Mouse (Mus musculus) embryonic facial prominence, embryonic 11.5 days (tissue): ENCODE measurements around the gene Hoxd4. TPM values are rescaled to one million over a fixed set of nuclear protein-coding genes. Genes with fewer than 3 reads are reported as not detected.
A peak's percentile ranks its signal among the peaks of the same experiment; 100 is the strongest.

Experiments used
- ATAC-seq: fragments of 200-750 bp; cut with Nextera tagmentation; replicated peaks from 2 replicates; pipeline ENCODE4 v1.8.0; 2017; ENCODE audit warnings: low read depth; ENCODE audit not compliant: insufficient number of reproducible peaks, low FRiP score, low TSS enrichment
- DNase-seq: peaks from one replicate; pipeline ENCODE4 v3.0.0-alpha.2; 2015; ENCODE audit warnings: low spot score
- H3K27ac ChIP-seq: fragments of 300-500 bp; sonication (generic); replicated peaks from 2 replicates; pipeline ENCODE4 v1.5.1; 2014; ENCODE audit warnings: mild to moderate bottlenecking, low read depth, low read length, control low read depth
- H3K27me3 ChIP-seq: fragments of 300-500 bp; sonication (generic); 2 replicates; pipeline ENCODE4 v1.6.1; 2014; ENCODE audit warnings: mild to moderate bottlenecking, low read length, moderate library complexity, mixed read lengths; ENCODE audit not compliant: control insufficient read depth, insufficient read depth
- H3K36me3 ChIP-seq: fragments of 300-500 bp; sonication (generic); replicated peaks from 2 replicates; pipeline ENCODE4 v1.6.1; 2014; ENCODE audit warnings: low read depth, mild to moderate bottlenecking, low read length, moderate library complexity, mixed read lengths; ENCODE audit not compliant: control insufficient read depth, insufficient read depth
- H3K4me1 ChIP-seq: fragments of 300-500 bp; sonication (generic); 2 replicates; pipeline ENCODE4 v1.6.1; 2014; ENCODE audit warnings: low read length, mixed read lengths; ENCODE audit not compliant: control insufficient read depth, insufficient read depth
- H3K4me2 ChIP-seq: fragments of 300-500 bp; sonication (generic); 2 replicates; pipeline ENCODE4 v1.6.1; 2014; ENCODE audit warnings: low read depth, mild to moderate bottlenecking, control low read depth, low read length, moderate library complexity
- H3K4me3 ChIP-seq: fragments of 300-500 bp; sonication (generic); 2 replicates; pipeline ENCODE4 v1.5.1; 2014; ENCODE audit warnings: low read depth, low read length, control low read depth
- H3K9ac ChIP-seq: fragments of 300-500 bp; sonication (generic); replicated peaks from 2 replicates; pipeline ENCODE4 v1.6.1; 2014; ENCODE audit warnings: mild to moderate bottlenecking, control low read depth, low read length
- H3K9me3 ChIP-seq: fragments of 300-500 bp; sonication (generic); replicated peaks from 2 replicates; pipeline ENCODE4 v1.6.1; 2016; ENCODE audit warnings: mild to moderate bottlenecking, low read length, inconsistent platforms, mixed read lengths; ENCODE audit not compliant: control insufficient read depth
- WGBS: fragments of 180-500 bp; shearing (Covaris S2); extraction: QIAGEN DNeasy Blood & Tissue Kit; methylation state at CpG from one replicate; pipeline ENCODE4 v1.1.7; 2014; 5-methylcytosine and 5-hydroxymethylcytosine counted together
- polyA plus RNA-seq: library from polyadenylated mRNA; unstranded; fragments of >200 nt; fragmentation: Nextera tagmentation; extraction: Ambion mirVana; gene quantifications from 2 replicates; pipeline ENCODE4 v1.2.1, GENCODE M21; 2014

Hoxd4 gene
- polyA plus RNA-seq, 1 experiment from 2014 or later, result 0.18 TPM

DNA sequence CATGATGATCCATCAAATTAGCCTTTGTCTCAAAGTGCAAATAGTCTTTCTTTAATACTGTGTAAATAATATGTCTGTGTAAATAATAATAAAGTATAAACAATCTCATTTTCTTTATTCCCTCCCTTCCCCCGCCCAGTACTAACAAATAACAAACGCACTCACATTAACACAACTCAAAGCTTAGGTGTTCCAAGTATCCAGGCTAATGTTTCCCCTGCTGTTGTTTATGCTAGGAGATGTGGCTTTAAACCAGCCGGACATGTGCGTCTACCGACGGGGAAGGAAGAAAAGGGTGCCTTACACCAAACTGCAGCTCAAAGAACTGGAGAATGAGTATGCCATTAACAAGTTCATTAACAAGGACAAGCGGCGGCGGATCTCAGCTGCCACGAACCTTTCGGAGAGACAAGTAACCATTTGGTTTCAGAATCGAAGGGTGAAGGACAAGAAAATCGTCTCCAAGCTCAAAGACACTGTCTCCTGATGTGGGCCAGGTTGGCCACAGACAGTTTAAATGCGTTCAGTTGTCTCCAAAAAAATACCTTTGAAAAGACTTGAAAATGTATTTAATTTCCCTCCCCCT is 42.0 kb upstream of the Hoxd4 start:
- no peak for ATAC-seq
- Histone ChIP-seq H3K9ac (no peak overlapping the region), H3K4me2 (no peak overlapping the region), H3K4me1 (peaks cover 7% of the 10 kb centered on the region), H3K27ac (no peak overlapping the region), H3K27me3 (peaks cover 78% of the 10 kb centered on the region), H3K9me3 (no peaks in the 10 kb centered on the region), H3K36me3 (no peaks in the 10 kb centered on the region), H3K4me3 (no peak overlapping the region)
- WGBS, result under 1% methylated on average over 14 of the region's 14 CpGs
- no peak for DNase-seq

DNA sequence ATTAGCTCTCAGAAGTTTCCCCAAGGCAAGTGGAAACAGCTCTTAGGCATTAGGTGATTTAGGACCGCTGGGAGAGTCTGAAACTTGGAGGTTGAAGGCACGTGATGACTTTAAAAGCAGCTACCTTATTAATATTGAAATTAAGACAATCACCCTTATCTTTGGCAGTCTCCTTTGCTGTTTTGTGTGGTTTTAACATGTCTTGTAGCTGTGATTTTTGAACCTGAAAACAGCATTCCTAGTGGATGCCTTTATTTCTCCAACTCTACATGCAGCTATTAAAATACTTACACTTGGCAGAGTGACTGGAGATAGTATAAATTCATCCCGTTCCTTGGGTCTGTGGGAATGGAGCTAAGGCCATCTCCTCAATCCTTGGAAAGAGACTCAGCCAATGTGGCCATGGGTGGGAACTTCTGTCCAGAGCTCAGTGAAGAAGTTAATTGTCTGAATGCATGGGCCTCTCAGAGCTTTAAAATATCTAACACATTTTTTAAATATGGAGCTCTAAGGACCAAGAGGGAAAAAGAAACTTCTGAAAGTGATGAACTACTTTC is 41.0 kb upstream of the Hoxd4 start:
- H3K4me1 ChIP-seq, result peaks cover 7% of the 10 kb centered on the region
- H3K36me3 ChIP-seq, result no peaks in the 10 kb centered on the region
- DNase-seq (no peak), ATAC-seq (no peak)
- 2% methylated on average over 3 of the region's 3 CpGs for WGBS
- no peak overlapping the region for H3K4me3 ChIP-seq
- no peak overlapping the region for H3K27ac ChIP-seq
- H3K4me2 ChIP-seq, result no peak overlapping the region
- H3K27me3 ChIP-seq, result peaks cover 82% of the 10 kb centered on the region
- H3K9ac ChIP-seq, result no peak overlapping the region
- H3K9me3 ChIP-seq, result no peaks in the 10 kb centered on the region

DNA sequence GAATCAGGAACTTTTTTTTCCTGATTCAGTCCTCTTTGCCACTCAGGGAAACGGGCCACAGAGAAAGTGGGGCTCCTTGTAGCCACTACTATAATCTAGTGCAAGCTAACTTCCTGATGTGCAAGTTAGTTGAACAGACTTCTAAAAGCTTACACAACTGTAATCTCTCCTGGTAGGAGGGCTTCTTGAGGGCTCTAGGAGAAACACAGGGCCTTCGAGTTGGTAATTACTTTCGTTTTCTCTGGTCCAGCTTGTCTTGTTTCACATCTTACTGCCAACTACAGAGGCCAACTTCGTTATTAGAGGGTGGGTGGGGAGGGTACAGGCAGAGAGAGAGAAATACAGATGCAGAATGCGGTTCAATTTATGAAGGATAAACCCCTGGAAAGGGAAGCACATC is 39.9 kb upstream of the Hoxd4 start:
- peaks cover 83% of the 10 kb centered on the region for H3K27me3 ChIP-seq
- no peak overlapping the region for H3K9ac ChIP-seq
- no peak overlapping the region for H3K27ac ChIP-seq
- H3K4me2 ChIP-seq, result no peak overlapping the region
- H3K4me1 ChIP-seq, result peaks cover 7% of the 10 kb centered on the region
- WGBS, result 3% methylated on average over 5 of the region's 5 CpGs
- no peak for ATAC-seq
- no peaks in the 10 kb centered on the region for H3K9me3 ChIP-seq
- no peak overlapping the region for H3K4me3 ChIP-seq
- DNase-seq, result no peak
- no peaks in the 10 kb centered on the region for H3K36me3 ChIP-seq

DNA sequence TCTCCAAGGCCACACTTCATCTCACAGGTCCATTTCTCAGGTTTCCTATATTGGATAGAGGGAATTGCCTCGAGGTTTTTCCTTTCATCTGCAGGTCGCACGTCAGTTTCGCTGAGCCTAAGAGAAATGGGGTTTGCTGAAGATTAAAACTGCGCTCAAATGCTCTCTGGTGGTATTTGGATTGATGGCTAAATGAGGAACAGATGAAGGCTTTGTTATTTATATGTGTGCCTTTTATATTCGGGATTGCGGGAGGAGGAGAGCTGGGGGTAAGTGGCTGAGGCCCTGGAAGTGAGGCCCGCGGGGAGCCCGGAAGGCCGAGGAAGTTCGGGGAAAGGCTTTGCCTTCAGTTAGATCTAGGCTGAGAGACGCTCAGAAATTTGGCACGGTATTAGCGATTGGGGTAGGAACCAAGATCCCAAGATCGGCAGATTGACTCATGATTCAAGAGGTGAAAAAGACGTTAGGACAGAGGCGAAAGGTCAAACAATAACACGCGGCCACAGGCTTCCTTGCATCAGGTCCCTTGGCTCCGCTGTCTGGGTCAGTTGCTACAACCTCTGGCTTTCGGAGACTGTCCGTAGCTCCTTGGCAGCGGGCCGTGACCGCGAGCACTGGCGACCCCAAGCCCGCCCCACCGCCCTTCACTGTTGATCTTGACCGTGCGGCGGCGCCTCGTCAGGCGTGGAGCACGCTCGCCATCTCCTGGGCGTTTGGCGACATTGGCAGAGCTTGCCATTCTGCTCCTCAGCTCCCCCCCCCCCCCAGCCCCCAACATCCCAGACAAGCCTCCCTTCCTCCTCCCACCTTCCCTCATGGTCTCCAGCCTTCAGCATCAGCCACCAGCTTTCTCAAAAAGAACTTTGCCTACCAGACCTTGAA is 39.0 kb upstream of the Hoxd4 start:
- Histone ChIP-seq H3K9me3 (no peaks in the 10 kb centered on the region), H3K36me3 (no peaks in the 10 kb centered on the region), H3K27ac (no peak overlapping the region), H3K9ac (no peak overlapping the region; the same call in 1 of the 2 replicates), H3K4me2 (peak overlapping the region; percentile 42), H3K4me1 (peaks cover 7% of the 10 kb centered on the region), H3K4me3 (0 out of 2 replicates have a peak overlapping the region, but pooled peaks have one; percentile 12), H3K27me3 (peaks cover 84% of the 10 kb centered on the region)
- DNase-seq, result peak; percentile 80
- 1% methylated on average over 40 of the region's 40 CpGs for WGBS
- no peak for ATAC-seq

DNA sequence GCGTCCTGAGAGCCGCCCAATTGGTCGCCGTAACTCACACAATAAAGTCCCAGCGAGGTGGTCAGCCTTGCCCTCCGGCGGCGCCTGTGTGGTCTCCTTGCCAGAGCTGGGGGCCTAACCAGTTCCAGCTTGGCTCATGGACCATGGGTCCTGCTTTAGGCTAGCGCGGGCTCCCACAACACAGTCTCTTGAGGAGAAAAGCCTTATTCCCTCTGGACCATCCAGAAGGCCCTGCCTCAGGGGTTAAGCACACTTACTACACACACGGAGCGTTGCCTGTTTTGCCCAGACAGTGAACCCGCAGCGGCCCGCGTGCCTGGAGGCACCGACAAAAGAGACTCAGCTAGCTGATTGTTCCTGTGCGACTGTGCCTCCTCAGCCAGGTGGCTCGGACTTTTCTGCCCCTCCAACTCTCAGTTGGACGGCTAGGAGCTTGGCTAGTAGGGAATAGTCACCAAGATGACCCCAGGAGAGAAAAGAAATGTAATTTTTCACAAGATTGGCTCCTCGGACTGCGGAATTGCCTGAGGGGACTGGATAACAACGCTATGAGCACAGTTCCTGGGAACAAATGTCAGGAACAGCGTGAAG is 37.8 kb upstream of the Hoxd4 start:
- no peak overlapping the region for H3K9ac ChIP-seq
- 1% methylated on average over 24 of the region's 24 CpGs for WGBS
- ATAC-seq (no peak), DNase-seq (no peak)
- no peak overlapping the region for H3K4me2 ChIP-seq
- no peak overlapping the region for H3K4me3 ChIP-seq
- H3K4me1 ChIP-seq, result no peaks in the 10 kb centered on the region; the same call in 1 of the 2 replicates
- no peaks in the 10 kb centered on the region for H3K9me3 ChIP-seq
- H3K27ac ChIP-seq, result no peak overlapping the region
- no peaks in the 10 kb centered on the region for H3K36me3 ChIP-seq
- peaks cover 83% of the 10 kb centered on the region for H3K27me3 ChIP-seq

DNA sequence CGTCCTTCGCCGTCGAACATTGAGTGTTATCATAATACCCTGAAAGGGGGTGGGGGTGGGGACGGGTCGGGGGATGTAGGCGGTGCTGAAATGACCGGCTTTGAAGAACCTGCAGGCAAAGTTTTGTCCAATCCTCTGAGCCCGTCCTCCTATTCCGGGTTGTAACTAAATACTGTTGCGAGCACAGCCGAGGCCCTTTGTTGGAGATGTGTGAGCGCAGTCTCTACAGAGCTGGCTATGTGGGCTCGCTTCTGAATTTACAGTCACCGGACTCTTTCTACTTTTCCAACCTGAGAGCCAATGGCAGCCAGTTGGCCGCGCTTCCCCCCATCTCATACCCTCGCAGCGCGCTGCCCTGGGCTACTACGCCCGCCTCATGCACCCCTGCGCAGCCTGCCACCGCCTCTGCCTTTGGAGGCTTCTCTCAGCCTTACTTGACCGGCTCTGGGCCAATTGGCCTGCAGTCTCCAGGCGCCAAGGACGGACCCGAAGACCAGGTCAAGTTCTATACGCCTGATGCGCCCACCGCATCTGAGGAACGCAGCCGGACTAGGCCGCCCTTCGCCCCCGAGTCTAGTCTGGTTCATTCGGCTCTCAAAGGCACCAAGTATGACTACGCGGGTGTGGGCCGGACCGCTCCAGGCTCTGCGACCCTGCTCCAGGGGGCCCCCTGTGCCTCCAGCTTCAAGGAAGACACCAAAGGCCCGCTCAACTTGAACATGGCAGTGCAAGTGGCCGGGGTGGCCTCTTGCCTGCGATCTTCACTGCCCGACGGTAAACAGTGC is 36.7 kb upstream of the Hoxd4 start, which contains the start of gene Hoxd12:
Gene Hoxd12 (plus strand): TSS at position 133 of the 785 bp plus-strand sequence.
- WGBS, result 2% methylated on average over 47 of the region's 47 CpGs
- H3K36me3 ChIP-seq, result no peaks in the 10 kb centered on the region
- H3K27me3 ChIP-seq, result peaks cover 85% of the 10 kb centered on the region
- ATAC-seq, result no peak
- DNase-seq, result no peak
- no peak within 1 kb of the TSS for H3K27ac ChIP-seq
- H3K4me1 ChIP-seq, result no peaks in the 10 kb centered on the region; the same call in 1 of the 2 replicates
- no peak within 1 kb of the TSS for H3K4me2 ChIP-seq
- H3K4me3 ChIP-seq, result no peak within 1 kb of the TSS
- H3K9me3 ChIP-seq, result no peaks in the 10 kb centered on the region
- H3K9ac ChIP-seq, result no peak within 1 kb of the TSS

DNA sequence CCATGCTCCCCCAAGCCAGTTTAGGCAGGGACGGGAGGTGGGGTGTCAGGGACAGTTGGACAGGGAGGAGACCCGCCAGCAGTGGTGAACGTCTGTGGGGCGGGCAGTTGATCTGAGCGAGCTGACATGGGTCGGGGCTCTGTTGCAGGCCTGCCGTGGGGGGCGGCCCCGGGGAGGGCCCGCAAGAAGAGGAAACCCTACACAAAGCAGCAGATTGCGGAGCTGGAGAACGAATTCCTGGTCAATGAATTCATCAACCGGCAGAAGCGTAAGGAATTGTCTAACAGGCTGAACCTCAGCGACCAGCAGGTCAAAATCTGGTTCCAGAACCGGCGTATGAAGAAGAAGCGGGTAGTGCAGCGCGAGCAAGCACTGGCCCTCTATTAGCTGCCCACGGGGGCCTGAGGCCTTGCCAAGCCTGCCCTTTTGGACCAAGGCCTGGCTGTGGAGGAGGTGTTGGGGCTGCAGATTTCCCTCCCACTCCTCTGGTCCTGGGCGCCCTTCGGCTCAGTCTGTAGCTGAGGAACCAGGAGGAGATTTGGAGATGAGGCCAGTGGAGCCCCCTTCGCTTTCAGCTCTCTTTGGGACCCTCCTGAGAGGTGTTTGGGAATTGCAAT is 36.0 kb upstream of the Hoxd4 start:
- no peaks in the 10 kb centered on the region for H3K36me3 ChIP-seq
- no peak overlapping the region for H3K4me3 ChIP-seq
- DNase-seq (no peak), ATAC-seq (no peak)
- H3K4me2 ChIP-seq, result no peak overlapping the region
- H3K9me3 ChIP-seq, result no peaks in the 10 kb centered on the region
- no peaks in the 10 kb centered on the region; the same call in 1 of the 2 replicates for H3K4me1 ChIP-seq
- H3K27me3 ChIP-seq, result peaks cover 88% of the 10 kb centered on the region
- WGBS, result 5% methylated on average over 24 of the region's 24 CpGs
- H3K9ac ChIP-seq, result no peak overlapping the region
- no peak overlapping the region for H3K27ac ChIP-seq
